Mouse (Mus musculus) erythroblast, adult 5-6 weeks (primary cell): ENCODE measurements around the gene Slc36a4. TPM values are rescaled to one million over a fixed set of nuclear protein-coding genes. Genes with fewer than 3 reads are reported as not detected.

Experiments used
- ATAC-seq: replicated peaks from 2 replicates; pipeline ENCODE4 v1.8.0; 2016; ENCODE audit warnings: moderate number of reproducible peaks, mild to moderate bottlenecking, moderate TSS enrichment, inconsistent platforms; ENCODE audit not compliant: poor library complexity, low FRiP score, severe bottlenecking
- total RNA-seq, 2 experiments: library from RNA; stranded (forward) in 1 of 2; stranded (reverse) in 1 of 2; fragments of 150-400 nt in 1 of 2; fragments of 200-764, 138-1000 nt in 1 of 2; gene quantifications; 2 replicates each; pipeline versions ENCODE4 v1.2.3 to v1.2.4; 2015 to 2017; ENCODE audit warnings: low replicate concordance in 2 of 2

Gene Slc36a4
- total RNA-seq, 2 experiments from 2014 or later = 2.1 to 6.9 TPM

- no peak for ATAC-seq
Observed at GRCm38 (mm10) chr9:15720556-15720955, 11.0 kb downstream of the Slc36a4 start.

GRCm38 (mm10) chr9:15721226-15721833, 11.8 kb downstream of the Slc36a4 start:
- no peak for ATAC-seq

- ATAC-seq = no peak
Observed at GRCm38 (mm10) chr9:15722506-15722905, 13.0 kb downstream of the Slc36a4 start.

- ATAC-seq = no peak
Observed at GRCm38 (mm10) chr9:15727168-15727567, 17.6 kb downstream of the Slc36a4 start.

GRCm38 (mm10) chr9:15731758-15732748, 22.5 kb downstream of the Slc36a4 start:
- no peak for ATAC-seq

GRCm38 (mm10) chr9:15734056-15734866, 24.7 kb downstream of the Slc36a4 start:
- no peak for ATAC-seq

- no peak for ATAC-seq
Observed at GRCm38 (mm10) chr9:15734867-15735131, 25.3 kb downstream of the Slc36a4 start.

GRCm38 (mm10) chr9:15737522-15737921, 28.0 kb downstream of the Slc36a4 start:
- no peak for ATAC-seq

GRCm38 (mm10) chr9:15741428-15741827, 31.9 kb downstream of the Slc36a4 start:
- ATAC-seq = no peak

GRCm38 (mm10) chr9:15741931-15742330, 32.4 kb downstream of the Slc36a4 start:
- ATAC-seq = no peak

GRCm38 (mm10) chr9:15745985-15746607, 36.6 kb downstream of the Slc36a4 start:
- no peak for ATAC-seq

GRCm38 (mm10) chr9:15746636-15747035, 37.1 kb downstream of the Slc36a4 start:
- no peak for ATAC-seq

GRCm38 (mm10) chr9:15748383-15748782, 38.8 kb downstream of the Slc36a4 start:
- no peak for ATAC-seq

- ATAC-seq = no peak
Observed at GRCm38 (mm10) chr9:15759318-15759717, 49.8 kb downstream of the Slc36a4 start.

- no peak for ATAC-seq
Observed at GRCm38 (mm10) chr9:15766379-15766778, 56.8 kb downstream of the Slc36a4 start.

GRCm38 (mm10) chr9:15766821-15767220, 57.3 kb downstream of the Slc36a4 start:
- ATAC-seq = no peak

- no peak for ATAC-seq
Observed at GRCm38 (mm10) chr9:15772766-15773165, 63.2 kb downstream of the Slc36a4 start.

GRCm38 (mm10) chr9:15773426-15773825, 63.9 kb downstream of the Slc36a4 start:
- no peak for ATAC-seq

- ATAC-seq = no peak
Observed at GRCm38 (mm10) chr9:15774911-15775310, 65.4 kb downstream of the Slc36a4 start.

GRCm38 (mm10) chr9:15781936-15782335, 72.4 kb downstream of the Slc36a4 start:
- no peak for ATAC-seq
